Comparison of ENCODE assay signal across 10 mouse cellular contexts in the genomic region with DNA sequence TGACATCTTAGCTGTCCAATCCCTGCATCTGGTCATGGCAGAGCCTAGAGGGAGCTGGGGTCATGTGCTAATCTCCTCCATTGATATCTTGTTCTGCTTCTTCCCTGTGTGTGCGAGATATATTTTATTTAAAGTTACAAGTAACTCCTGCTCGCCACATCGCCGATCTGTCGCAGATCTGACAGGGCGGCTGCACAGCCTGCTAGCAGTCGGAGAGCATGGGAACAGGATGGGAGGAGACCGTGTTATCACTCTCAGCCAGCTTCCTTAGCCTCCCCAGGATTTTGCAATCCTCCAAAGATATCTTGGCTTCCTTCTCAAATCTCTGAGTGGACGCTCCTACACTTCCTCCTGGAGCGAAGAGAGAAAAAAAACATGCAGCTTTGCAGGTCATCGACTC. TPM values are rescaled to one million over a fixed set of nuclear protein-coding genes. Genes with fewer than 3 reads are reported as not detected.
DNase-seq lines count a peak whose midpoint lies in the region; ATAC-seq lines count a peak whose summit lies in the region.
"Had no signal": no experiment of that assay in that cellular context is flagged by ENCODE, and none has a peak within 500 bp of the region (broad histone marks: within the 10 kb centered on the region; RNA-seq: fewer than 3 reads in every experiment).

No protein-coding gene starts in this region.

- DNase-seq in frontal cortex, postnatal 14 days (ENCODE audit: low spot score in 2 of 2): no peak
- peak; percentile 49 for DNase-seq in kidney, postnatal 14 days
- DNase-seq in hindbrain, embryonic 11.5 days (ENCODE audit: low spot score): no peak
- no peak for DNase-seq in yolk sac, embryonic 10.5 days (ENCODE audit: low spot score)
- DNase-seq in spleen, postnatal 36 days (ENCODE audit: low spot score in 2 of 2): no peak

- H3K4me3 ChIP-seq in heart, embryonic 11.5 days (ENCODE audit: low read depth, low read length): no peak overlapping the region
- H3K4me3 ChIP-seq in macrophage (ENCODE audit: inconsistent target): no peak overlapping the region
- no peak overlapping the region for H3K4me3 ChIP-seq in hindbrain, embryonic 11.5 days (ENCODE audit: low read depth, low read length)

- no peaks in the 10 kb centered on the region for H3K79me2 ChIP-seq in macrophage (ENCODE audit: inconsistent target)

- WGBS in heart, embryonic 11.5 days (ENCODE audit: insufficient replicate concordance): 43% methylated on average over 11 of the region's 11 CpGs
- 5% methylated on average over 11 of the region's 11 CpGs for WGBS in macrophage (ENCODE audit: missing documents)
- 83% methylated on average over 11 of the region's 11 CpGs for WGBS in hindbrain, embryonic 11.5 days

- peak overlapping the region; percentile 25; the same call in 1 of the 2 replicates for H3K4me2 ChIP-seq in heart, embryonic 11.5 days
- H3K4me2 ChIP-seq in hindbrain, embryonic 11.5 days (replicated peaks; ENCODE audit: low read depth, low read length): no peak overlapping the region

- peak overlapping the region; percentile 64 for H3K27ac ChIP-seq in heart, embryonic 11.5 days (ENCODE audit: low read depth, low read length)
- H3K27ac ChIP-seq in macrophage: peak overlapping the region; percentile 65
- no peak overlapping the region for H3K27ac ChIP-seq in hindbrain, embryonic 11.5 days (ENCODE audit: low read depth, low read length)

- peaks cover 4% of the 10 kb centered on the region; the same call in 1 of the 2 replicates for H3K4me1 ChIP-seq in heart, embryonic 11.5 days (ENCODE audit: control insufficient read depth, insufficient read depth, low read length)
- H3K4me1 ChIP-seq in hindbrain, embryonic 11.5 days (replicated peaks; ENCODE audit: control insufficient read depth, insufficient read depth, low read length): no peaks in the 10 kb centered on the region

- ATAC-seq in frontal cortex, adult (ENCODE audit: low TSS enrichment): peak; percentile 50; the same call in 1 of the 2 replicates
- peak; percentile 49; the same call in 1 of the 2 replicates for ATAC-seq in heart, embryonic 11.5 days (replicated peaks; ENCODE audit: insufficient number of reproducible peaks, low FRiP score, low TSS enrichment)
- ATAC-seq in hindbrain, embryonic 11.5 days (ENCODE audit: low FRiP score): no peak

- no peak overlapping the region for H3K9ac ChIP-seq in heart, embryonic 11.5 days (ENCODE audit: low read depth, low read length)
- H3K9ac ChIP-seq in hindbrain, embryonic 11.5 days (ENCODE audit: low read depth, low read length): no peak overlapping the region

- no peaks in the 10 kb centered on the region for H3K9me3 ChIP-seq in heart, embryonic 11.5 days (replicated peaks; ENCODE audit: control insufficient read depth, low read length)
- H3K9me3 ChIP-seq in hindbrain, embryonic 11.5 days (ENCODE audit: control insufficient read depth, low read length): no peaks in the 10 kb centered on the region

- no peaks in the 10 kb centered on the region for H3K36me3 ChIP-seq in heart, embryonic 11.5 days (ENCODE audit: control insufficient read depth, insufficient read depth, low read length)
- no peaks in the 10 kb centered on the region for H3K36me3 ChIP-seq in macrophage (ENCODE audit: inconsistent target)
- H3K36me3 ChIP-seq in hindbrain, embryonic 11.5 days (ENCODE audit: control insufficient read depth, insufficient read depth, low read length): no peaks in the 10 kb centered on the region

- no peaks in the 10 kb centered on the region for H3K27me3 ChIP-seq in heart, embryonic 11.5 days (ENCODE audit: control insufficient read depth, insufficient read depth, low read length)
- no peaks in the 10 kb centered on the region for H3K27me3 ChIP-seq in hindbrain, embryonic 11.5 days (ENCODE audit: control insufficient read depth, insufficient read depth, low read length)

RNA-seq across cellular contexts. Expression of gene Icos, which starts 17.3 kb away (rescaled TPM):
- 0.14 and 0.21 TPM in 2 replicates for polyA plus RNA-seq in heart, embryonic 11.5 days (2014; fragmentation: Nextera tagmentation; extraction: Ambion mirVana)
- 1 to 10 TPM in 9 of 26 experiments, under 1 TPM in 17; 0.25 to 1.9 (median 0.77) TPM for total RNA-seq in macrophage (2018; cell fraction: chromatin; rRNA removed)
- under 1 TPM in 24 of 26 experiments, not detected in 2; 0.03 to 0.37 (median 0.10) TPM for total RNA-seq in macrophage (2018; cell fraction: cytosol; rRNA removed)
- 1 to 10 TPM in 3 of 26 experiments, under 1 TPM in 22, not detected in 1; 0.18 to 1.1 (median 0.47) TPM for total RNA-seq in macrophage (2018; cell fraction: nucleus; rRNA removed)
- 0.06 to 0.11 TPM (median 0.10 TPM) in 3 replicates for polyA plus RNA-seq in macrophage (2018)
- polyA plus RNA-seq in hindbrain, embryonic 11.5 days (2014; fragmentation: Nextera tagmentation; extraction: Ambion mirVana): 0.08 and 0.25 TPM in 2 replicates
- total RNA-seq: gastrocnemius, postnatal 36 days had no signal
- polyA plus RNA-seq: C2C12 had no signal
